Mouse (Mus musculus) forebrain, embryonic 13.5 days (tissue): Measurements from ENCODE around the gene St6galnac6. TPM values are rescaled to one million over a fixed set of nuclear protein-coding genes. Genes with fewer than 3 reads are reported as not detected.
A peak's percentile ranks its signal among the peaks of the same experiment; 100 is the strongest.

Source experiments
- ATAC-seq: fragments of 200-750 bp; cut with Nextera tagmentation; 2 replicates; pipeline ENCODE4 v1.8.0; 2017
- H3K27ac ChIP-seq: fragments of 300-500 bp; sonication (generic); 2 replicates; pipeline ENCODE4 v1.5.1; 2015; ENCODE audit warnings: inconsistent platforms, mild to moderate bottlenecking, moderate library complexity
- H3K27me3 ChIP-seq: fragments of 300-500 bp; sonication (generic); 2 replicates; pipeline ENCODE4 v1.6.1; 2015; ENCODE audit warnings: mild to moderate bottlenecking, inconsistent platforms
- H3K36me3 ChIP-seq: fragments of 300-500 bp; sonication (generic); 2 replicates; pipeline ENCODE4 v1.6.1; 2015; ENCODE audit warnings: mild to moderate bottlenecking, inconsistent platforms; ENCODE audit not compliant: poor library complexity, severe bottlenecking
- H3K4me1 ChIP-seq: fragments of 300-500 bp; sonication (generic); 2 replicates; pipeline ENCODE4 v1.6.1; 2015; ENCODE audit warnings: inconsistent platforms
- H3K4me2 ChIP-seq: fragments of 300-500 bp; sonication (generic); 2 replicates; pipeline ENCODE4 v1.6.1; 2015; ENCODE audit warnings: inconsistent platforms, mild to moderate bottlenecking, moderate library complexity
- H3K4me3 ChIP-seq: fragments of 300-500 bp; sonication (generic); 2 replicates; pipeline ENCODE4 v1.5.1; 2015; ENCODE audit warnings: mild to moderate bottlenecking, inconsistent platforms
- H3K9ac ChIP-seq: fragments of 300-500 bp; sonication (generic); 2 replicates; pipeline ENCODE4 v1.6.1; 2015; ENCODE audit warnings: mild to moderate bottlenecking, inconsistent platforms
- H3K9me3 ChIP-seq: fragments of 300-500 bp; sonication (generic); replicated peaks from 2 replicates; pipeline ENCODE4 v1.6.1; 2016; ENCODE audit warnings: inconsistent platforms
- WGBS: fragments of 180-500 bp; shearing (Covaris S2); methylation state at CpG from one replicate; pipeline ENCODE4 v1.1.7; 2015; 5-methylcytosine and 5-hydroxymethylcytosine counted together
- polyA plus RNA-seq: library from polyadenylated mRNA; unstranded; fragments of >200 nt; fragmentation: Nextera tagmentation; extraction: Ambion mirVana; gene quantifications from 2 replicates; pipeline ENCODE4 v1.2.1, GENCODE M21; 2015

St6galnac6 gene
- polyA plus RNA-seq, 1 experiment from 2014 or later: 10.0 TPM

GRCm38 (mm10) chr2:32634277-32635105 lies 35.0 kb downstream of the St6galnac6 start:
- no peak overlapping the region for H3K9ac ChIP-seq
- WGBS: 83% methylated on average over 10 of the region's 10 CpGs

GRCm38 (mm10) chr2:32636617-32637016 lies 37.1 kb downstream of the St6galnac6 start:
- no peak overlapping the region for H3K4me2 ChIP-seq
- WGBS: 94% methylated on average over 7 of the region's 7 CpGs
- no peak for ATAC-seq
- no peak overlapping the region for H3K4me3 ChIP-seq
- no peak overlapping the region for H3K27ac ChIP-seq
- H3K9me3 ChIP-seq: no peaks in the 10 kb centered on the region
- peaks cover 7% of the 10 kb centered on the region for H3K36me3 ChIP-seq
- no peak overlapping the region for H3K9ac ChIP-seq
- no peaks in the 10 kb centered on the region for H3K4me1 ChIP-seq
- no peaks in the 10 kb centered on the region for H3K27me3 ChIP-seq

More at GRCm38 (mm10) chr2:32634277-32635105, 35.0 kb downstream of the St6galnac6 start:
- Histone ChIP-seq H3K27me3 (no peaks in the 10 kb centered on the region), H3K27ac (no peak overlapping the region), H3K4me2 (no peak overlapping the region), H3K4me1 (peaks cover 4% of the 10 kb centered on the region), H3K4me3 (no peak overlapping the region), H3K36me3 (peaks cover 7% of the 10 kb centered on the region), H3K9me3 (no peaks in the 10 kb centered on the region)
- ATAC-seq: no peak

GRCm38 (mm10) chr2:32637778-32638281 lies 38.3 kb downstream of the St6galnac6 start:
- WGBS: 55% methylated on average over 11 of the region's 11 CpGs
- Histone ChIP-seq H3K4me2 (no peak overlapping the region), H3K9ac (peak overlapping the region; percentile 13; the same call in 1 of the 2 replicates)

GRCm38 (mm10) chr2:32639632-32640031 lies 40.1 kb downstream of the St6galnac6 start:
- Histone ChIP-seq H3K4me1 (no peaks in the 10 kb centered on the region), H3K4me3 (no peak overlapping the region), H3K27me3 (no peaks in the 10 kb centered on the region), H3K4me2 (no peak overlapping the region), H3K27ac (no peak overlapping the region), H3K9me3 (no peaks in the 10 kb centered on the region), H3K36me3 (no peaks in the 10 kb centered on the region), H3K9ac (no peak overlapping the region)
- no peak for ATAC-seq
- WGBS: 93% methylated on average over 1 of the region's 1 CpGs

More at GRCm38 (mm10) chr2:32637778-32638281, 38.3 kb downstream of the St6galnac6 start:
- H3K4me1 ChIP-seq: no peaks in the 10 kb centered on the region
- H3K27ac ChIP-seq: no peak overlapping the region
- H3K36me3 ChIP-seq: peaks cover 7% of the 10 kb centered on the region
- no peaks in the 10 kb centered on the region for H3K9me3 ChIP-seq
- H3K27me3 ChIP-seq: no peaks in the 10 kb centered on the region
- ATAC-seq: no peak
- H3K4me3 ChIP-seq: no peak overlapping the region

- no peak for ATAC-seq
- H3K27me3 ChIP-seq: no peaks in the 10 kb centered on the region
- H3K4me2 ChIP-seq: no peak overlapping the region
- WGBS: 65% methylated on average over 6 of the region's 6 CpGs
- H3K27ac ChIP-seq: no peak overlapping the region
- no peak overlapping the region for H3K9ac ChIP-seq
- no peaks in the 10 kb centered on the region for H3K9me3 ChIP-seq
- H3K4me3 ChIP-seq: no peak overlapping the region
- no peaks in the 10 kb centered on the region for H3K4me1 ChIP-seq
- no peaks in the 10 kb centered on the region for H3K36me3 ChIP-seq
These were observed 41.1 kb downstream of the St6galnac6 start for GRCm38 (mm10) chr2:32640550-32641051.

GRCm38 (mm10) chr2:32641810-32642209 lies 42.3 kb downstream of the St6galnac6 start:
- Histone ChIP-seq H3K27me3 (no peaks in the 10 kb centered on the region), H3K4me1 (no peaks in the 10 kb centered on the region), H3K9me3 (no peaks in the 10 kb centered on the region), H3K36me3 (no peaks in the 10 kb centered on the region), H3K9ac (no peak overlapping the region), H3K27ac (no peak overlapping the region), H3K4me2 (no peak overlapping the region), H3K4me3 (no peak overlapping the region)
- WGBS: 80% methylated on average over 5 of the region's 5 CpGs
- no peak for ATAC-seq

- WGBS: 74% methylated on average over 7 of the region's 7 CpGs
- ATAC-seq: no peak
These were observed 43.3 kb downstream of the St6galnac6 start for GRCm38 (mm10) chr2:32642813-32643212.

GRCm38 (mm10) chr2:32644083-32644482 lies 44.6 kb downstream of the St6galnac6 start:
- Histone ChIP-seq H3K36me3 (no peaks in the 10 kb centered on the region), H3K27ac (no peak overlapping the region), H3K9ac (no peak overlapping the region), H3K4me2 (no peak overlapping the region), H3K27me3 (no peaks in the 10 kb centered on the region), H3K4me1 (no peaks in the 10 kb centered on the region), H3K4me3 (no peak overlapping the region), H3K9me3 (no peaks in the 10 kb centered on the region)
- WGBS: 79% methylated on average over 9 of the region's 9 CpGs
- ATAC-seq: no peak

More at GRCm38 (mm10) chr2:32642813-32643212, 43.3 kb downstream of the St6galnac6 start:
- H3K9ac ChIP-seq: no peak overlapping the region
- H3K27me3 ChIP-seq: no peaks in the 10 kb centered on the region
- H3K4me3 ChIP-seq: no peak overlapping the region
- no peak overlapping the region for H3K4me2 ChIP-seq
- H3K9me3 ChIP-seq: no peaks in the 10 kb centered on the region
- no peak overlapping the region for H3K27ac ChIP-seq
- H3K36me3 ChIP-seq: no peaks in the 10 kb centered on the region
- no peaks in the 10 kb centered on the region for H3K4me1 ChIP-seq

- Histone ChIP-seq H3K9me3 (no peaks in the 10 kb centered on the region), H3K36me3 (no peaks in the 10 kb centered on the region), H3K4me2 (no peak overlapping the region), H3K27ac (no peak overlapping the region), H3K4me1 (no peaks in the 10 kb centered on the region), H3K9ac (no peak overlapping the region), H3K4me3 (no peak overlapping the region), H3K27me3 (no peaks in the 10 kb centered on the region)
- WGBS: 85% methylated on average over 8 of the region's 8 CpGs
- ATAC-seq: no peak
These were observed 45.4 kb downstream of the St6galnac6 start for GRCm38 (mm10) chr2:32644799-32645475.

- ATAC-seq: no peak
- WGBS: 60% methylated on average over 3 of the region's 3 CpGs
- Histone ChIP-seq H3K4me1 (no peaks in the 10 kb centered on the region), H3K27me3 (no peaks in the 10 kb centered on the region), H3K9me3 (no peaks in the 10 kb centered on the region), H3K4me3 (no peak overlapping the region), H3K27ac (no peak overlapping the region), H3K4me2 (no peak overlapping the region), H3K9ac (no peak overlapping the region), H3K36me3 (no peaks in the 10 kb centered on the region)
These were observed 46.1 kb downstream of the St6galnac6 start for GRCm38 (mm10) chr2:32645647-32646046.

GRCm38 (mm10) chr2:32646379-32647056 lies 47.0 kb downstream of the St6galnac6 start, which contains the start of gene Eng:
Eng (plus strand) TSS chr2:32646595.
- Histone ChIP-seq H3K27ac (no peak within 1 kb of the TSS), H3K27me3 (no peaks in the 10 kb centered on the region)

More at GRCm38 (mm10) chr2:32646379-32647056, 47.0 kb downstream of the St6galnac6 start, which contains the start of gene Eng:
- Histone ChIP-seq H3K9ac (no peak within 1 kb of the TSS), H3K4me3 (peak within 1 kb of the TSS; percentile 7; the same call in 1 of the 2 replicates), H3K4me1 (no peaks in the 10 kb centered on the region), H3K36me3 (no peaks in the 10 kb centered on the region), H3K9me3 (no peaks in the 10 kb centered on the region), H3K4me2 (no peak within 1 kb of the TSS)
- 66% methylated on average over 31 of the region's 31 CpGs for WGBS
- no peak for ATAC-seq
